Mouse (Mus musculus): ENCODE measurements around the gene Prss40. TPM values are rescaled to one million over a fixed set of nuclear protein-coding genes. Genes with fewer than 3 reads are reported as not detected.
"Not testable (repeated sequence)": the region's sequence is repeated elsewhere in the genome, so short reads cannot be mapped to it uniquely, and the experiment has no call there.

Gene Prss40
- total RNA-seq, 2 experiments from 2014 or later: not detected

- no peak overlapping the region for H3K4me3 ChIP-seq
- intact Hi-C loops (cut with DNase I): no loop called here
- DNase-seq (ENCODE audit: extremely low spot score in 1 of 2, low spot score in 2 of 2): no peak
- TF ChIP-seq CTCF (IDR thresholded peaks at IDR 0.05): no peak
- no peak overlapping the region for H3K27ac ChIP-seq
These were observed 37.1 kb downstream of the Prss40 start for GRCm38 (mm10) chr1:34523647-34524046.

DNA sequence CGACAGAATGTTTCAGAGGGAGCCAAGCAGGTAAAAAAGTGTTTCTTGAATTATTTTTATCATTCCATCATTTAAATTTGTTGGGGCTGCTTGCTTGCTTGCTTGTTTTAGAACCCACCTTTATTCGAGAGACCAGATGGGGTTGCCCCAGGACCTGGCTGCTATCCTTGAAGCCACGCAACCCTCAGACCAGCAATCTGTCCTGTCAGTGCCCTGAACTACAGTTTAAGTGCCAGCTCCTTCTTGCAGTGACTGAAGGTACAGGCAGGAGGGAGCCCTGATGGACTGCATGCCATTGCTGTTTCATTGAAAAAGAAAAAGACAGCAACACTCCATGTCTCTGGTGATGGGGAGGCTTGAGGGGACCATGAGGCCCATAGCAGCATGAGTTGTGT is 37.9 kb downstream of the Prss40 start:
- TF ChIP-seq CTCF (IDR thresholded peaks at IDR 0.05): no peak
- Histone ChIP-seq H3K27ac (no peak overlapping the region), H3K4me3 (no peak overlapping the region)
- intact Hi-C loops (cut with DNase I): no loop called here
- DNase-seq (ENCODE audit: extremely low spot score in 1 of 2, low spot score in 2 of 2): no peak

GRCm38 (mm10) chr1:34522205-34522849 is 38.4 kb downstream of the Prss40 start:
- no peak for DNase-seq (ENCODE audit: extremely low spot score in 1 of 2, low spot score in 2 of 2)
- intact Hi-C loops (cut with DNase I): no loop called here
- no peak overlapping the region for H3K4me3 ChIP-seq
- TF ChIP-seq CTCF (IDR thresholded peaks at IDR 0.05): no peak
- H3K27ac ChIP-seq: no peak overlapping the region

- Histone ChIP-seq H3K4me3 (no peak overlapping the region), H3K27ac (no peak overlapping the region)
- intact Hi-C loops (cut with DNase I): no loop called here
- no peak for DNase-seq (ENCODE audit: extremely low spot score in 1 of 2, low spot score in 2 of 2)
- TF ChIP-seq CTCF (IDR thresholded peaks at IDR 0.05): no peak; the same call in 1 of the 2 replicates
These were observed 42.5 kb downstream of the Prss40 start for GRCm38 (mm10) chr1:34518259-34518658.

- DNase-seq (ENCODE audit: extremely low spot score in 1 of 2, low spot score in 2 of 2); H3K27ac ChIP-seq; intact Hi-C loops (cut with DNase I); H3K4me3 ChIP-seq: not testable (repeated sequence)
These were observed 42.9 kb downstream of the Prss40 start for GRCm38 (mm10) chr1:34517797-34518196.

- DNase-seq (ENCODE audit: extremely low spot score in 1 of 2, low spot score in 2 of 2); intact Hi-C loops (cut with DNase I); H3K4me3 ChIP-seq; H3K27ac ChIP-seq: not testable (repeated sequence)
These were observed 43.4 kb downstream of the Prss40 start for GRCm38 (mm10) chr1:34517297-34517696.

DNA sequence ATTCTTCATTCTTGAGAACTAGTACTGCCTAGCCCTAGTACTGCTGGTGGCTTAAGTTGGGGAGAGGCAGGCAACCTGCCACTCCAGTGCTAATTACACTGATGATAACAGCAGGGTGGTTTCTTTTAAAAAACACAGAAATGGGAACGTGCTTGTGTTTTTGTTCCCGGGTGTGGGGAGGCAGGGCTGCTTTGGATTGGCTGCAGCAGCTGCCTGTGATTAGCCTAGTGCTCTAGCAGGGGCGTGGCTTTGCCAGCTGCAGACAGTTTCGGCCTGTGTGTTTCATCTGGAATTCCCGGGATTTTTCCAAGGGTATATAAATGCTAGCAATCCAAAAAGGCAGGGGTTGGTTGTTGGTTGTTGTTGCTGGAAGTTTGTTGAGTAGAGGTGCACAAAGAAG is 44.1 kb downstream of the Prss40 start:
- no peak for DNase-seq (ENCODE audit: extremely low spot score in 1 of 2, low spot score in 2 of 2)
- intact Hi-C loops (cut with DNase I): no loop called here
- Histone ChIP-seq H3K27ac (no peak overlapping the region), H3K4me3 (no peak overlapping the region)
- no peak for TF ChIP-seq CTCF (IDR thresholded peaks at IDR 0.05)

- intact Hi-C loops (cut with DNase I): no loop called here
- no peak for DNase-seq (ENCODE audit: extremely low spot score in 1 of 2, low spot score in 2 of 2)
These were observed 47.7 kb downstream of the Prss40 start for GRCm38 (mm10) chr1:34513068-34513467.

DNA sequence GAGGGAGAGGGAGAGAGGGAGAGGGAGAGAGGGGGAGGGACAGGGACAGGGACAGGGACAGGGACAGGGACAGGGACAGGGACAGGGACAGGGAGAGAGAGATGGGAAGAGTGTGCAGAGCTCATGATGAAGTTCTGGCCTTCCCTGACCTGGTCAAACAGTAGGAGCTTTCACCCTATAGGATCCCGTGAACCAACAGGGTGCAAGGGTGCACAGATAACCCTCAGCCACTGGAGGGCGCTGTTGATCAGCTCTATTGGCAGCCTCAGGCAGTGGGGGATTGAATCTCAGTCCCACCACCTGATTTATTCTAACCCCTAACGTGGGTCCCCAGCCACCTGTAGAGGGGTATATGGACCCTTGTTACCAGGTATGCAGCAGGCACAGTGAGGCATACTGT is 49.7 kb downstream of the Prss40 start:
- intact Hi-C loops (cut with DNase I): loop anchor here (2.0 kb wide), 1 partner anchor 92 kb away; no protein-coding TSS in a partner anchor
- H3K4me3 ChIP-seq: no peak overlapping the region
- no peak overlapping the region for H3K27ac ChIP-seq
- DNase-seq (ENCODE audit: extremely low spot score in 1 of 2, low spot score in 2 of 2): peak; percentile 15 to 43
- TF ChIP-seq CTCF (IDR thresholded peaks at IDR 0.05): peak; percentile 70

More at GRCm38 (mm10) chr1:34513068-34513467, 47.7 kb downstream of the Prss40 start:
- no peak; the same call in 1 of the 2 replicates for TF ChIP-seq CTCF (IDR thresholded peaks at IDR 0.05)
- no peak overlapping the region for H3K4me3 ChIP-seq
- no peak overlapping the region for H3K27ac ChIP-seq

DNA sequence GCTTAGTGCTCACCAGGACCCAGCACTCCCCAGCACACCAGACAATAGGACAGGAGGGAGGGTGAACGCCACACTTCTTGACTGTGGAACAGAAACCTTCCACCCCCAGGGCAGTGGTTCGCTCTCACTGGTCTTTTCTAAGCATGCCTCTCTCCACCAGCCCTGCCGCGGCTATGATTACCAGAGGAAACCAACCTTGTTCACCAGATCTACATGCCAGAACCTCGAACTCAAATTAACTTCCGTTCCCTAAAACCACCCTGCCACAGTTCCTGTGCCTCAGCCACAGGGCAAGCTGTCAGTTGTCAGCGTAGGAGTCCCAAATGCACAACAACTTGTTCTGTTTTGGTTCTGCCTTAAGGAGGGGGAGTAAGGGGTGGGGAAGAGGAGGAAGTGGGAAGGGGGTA is 50.2 kb downstream of the Prss40 start:
- intact Hi-C loops (cut with DNase I): loop anchor here (2.0 kb wide), 1 partner anchor 92 kb away; no protein-coding TSS in a partner anchor
- Histone ChIP-seq H3K27ac (no peak overlapping the region), H3K4me3 (no peak overlapping the region)
- no peak for DNase-seq (ENCODE audit: extremely low spot score in 1 of 2, low spot score in 2 of 2)
- no peak for TF ChIP-seq CTCF (IDR thresholded peaks at IDR 0.05)

- Histone ChIP-seq H3K27ac (no peak overlapping the region), H3K4me3 (no peak overlapping the region)
- no peak for DNase-seq (ENCODE audit: extremely low spot score in 1 of 2, low spot score in 2 of 2)
- no peak for TF ChIP-seq CTCF (IDR thresholded peaks at IDR 0.05)
- intact Hi-C loops (cut with DNase I): no loop called here
These were observed 52.8 kb downstream of the Prss40 start for GRCm38 (mm10) chr1:34507986-34508385.

GRCm38 (mm10) chr1:34505970-34506551 is 54.7 kb downstream of the Prss40 start:
- DNase-seq (ENCODE audit: extremely low spot score in 1 of 2, low spot score in 2 of 2): no peak
- no peak overlapping the region for H3K4me3 ChIP-seq
- TF ChIP-seq CTCF (IDR thresholded peaks at IDR 0.05): no peak
- H3K27ac ChIP-seq: no peak overlapping the region
- intact Hi-C loops (cut with DNase I): no loop called here

DNA sequence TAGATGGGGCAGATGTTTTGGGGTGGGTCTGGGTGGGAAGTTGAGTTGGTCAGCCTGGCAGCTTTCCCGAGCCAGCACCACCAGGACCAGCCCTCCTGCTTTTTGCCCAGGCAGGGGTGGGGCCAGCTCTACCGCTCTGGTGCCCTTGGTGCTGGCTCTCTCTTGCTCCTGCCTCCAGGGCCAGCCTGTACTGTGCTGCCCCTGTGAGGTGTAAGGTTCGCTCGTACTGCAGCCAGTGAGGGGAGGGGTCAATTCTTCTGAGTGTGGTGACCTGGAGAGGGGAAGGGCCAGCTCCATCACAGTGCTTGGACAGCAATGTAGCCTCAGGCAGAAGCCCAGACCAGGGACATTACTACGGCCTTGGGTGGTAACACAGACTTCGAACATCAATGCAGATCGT is 55.4 kb downstream of the Prss40 start:
- Histone ChIP-seq H3K27ac (no peak overlapping the region), H3K4me3 (no peak overlapping the region)
- TF ChIP-seq CTCF (IDR thresholded peaks at IDR 0.05): no peak
- DNase-seq (ENCODE audit: extremely low spot score in 1 of 2, low spot score in 2 of 2): no peak
- intact Hi-C loops (cut with DNase I): no loop called here
